In the genomic region with DNA sequence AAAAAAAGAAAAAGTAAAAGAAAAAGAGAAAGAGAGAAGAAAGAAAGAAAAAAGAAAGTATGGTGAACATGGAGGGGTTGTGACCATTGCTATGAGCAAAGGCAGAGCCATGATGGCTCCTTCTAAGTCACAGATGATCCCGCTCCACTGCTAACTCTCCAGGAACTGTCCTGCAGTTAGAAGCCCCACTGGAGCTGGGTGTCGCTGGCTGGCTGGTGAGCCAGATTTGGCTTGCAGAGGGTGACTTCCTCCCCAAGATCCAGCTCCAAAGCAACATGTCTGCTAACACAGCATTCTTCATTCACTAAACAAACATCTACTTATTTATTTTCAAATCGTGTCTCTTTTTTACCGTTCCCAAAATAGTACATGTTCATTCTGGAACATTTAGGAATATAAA, we compare ENCODE assay signal across 24 mouse cellular contexts.
"Had no signal": no experiment of that assay in that cellular context is flagged by ENCODE, and none has a peak within 500 bp of the region (broad histone marks: within the 10 kb centered on the region; RNA-seq: fewer than 3 reads in every experiment).

No protein-coding gene starts in this region.

- DNase-seq: gastrocnemius, adult 2 months; gastrocnemius, postnatal 10 days; gastrocnemius, postnatal 25 days; heart, adult 18-20 months; heart, postnatal 10 days; heart, postnatal 4 days; kidney, adult 18-20 months; kidney, adult 8-10 months; kidney, postnatal 10 days; kidney, postnatal 25 days; kidney, postnatal 4 days had no signal

- H3K36me3 ChIP-seq: heart, embryonic 10.5 days; heart, embryonic 12.5 days; hindbrain, embryonic 10.5 days; hindbrain, embryonic 12.5 days; intestine, embryonic 15.5 days; limb, embryonic 10.5 days had no signal

- H3K9me3 ChIP-seq: heart, embryonic 10.5 days; heart, embryonic 12.5 days; hindbrain, embryonic 10.5 days; hindbrain, embryonic 12.5 days; intestine, embryonic 15.5 days; limb, embryonic 10.5 days had no signal

- H3K27ac ChIP-seq: gastrocnemius, adult 2 months; heart, embryonic 10.5 days; hindbrain, embryonic 10.5 days; hindbrain, embryonic 12.5 days; hindbrain, embryonic 14.5 days; intestine, embryonic 15.5 days; layer of hippocampus, adult 2 months; left cerebral cortex, adult 2 months; limb, embryonic 10.5 days had no signal

- H3K9ac ChIP-seq: heart, embryonic 12.5 days; hindbrain, embryonic 12.5 days; hindbrain, embryonic 14.5 days; intestine, embryonic 15.5 days had no signal

- H3K4me2 ChIP-seq: heart, embryonic 12.5 days; hindbrain, embryonic 12.5 days; hindbrain, embryonic 14.5 days; intestine, embryonic 15.5 days had no signal

- ATAC-seq: forebrain, embryonic 16.5 days; hindbrain, embryonic 16.5 days; inflammation-experienced regulatory T-cells, adult 6 months; intestine, embryonic 15.5 days; intestine, postnatal 0 days had no signal

- H3K4me3 ChIP-seq: gastrocnemius, adult 2 months; heart, embryonic 10.5 days; heart, embryonic 12.5 days; hindbrain, embryonic 10.5 days; hindbrain, embryonic 12.5 days; intestine, embryonic 15.5 days; layer of hippocampus, adult 2 months; left cerebral cortex, adult 2 months; limb, embryonic 10.5 days had no signal
